Mouse (Mus musculus) NIH3T3 (cell line): Measurements from ENCODE around the gene Babam2.

Experiments used
- DNase-seq: peaks from one replicate; pipeline ENCODE4 v3.0.0-alpha.2; 2012; ENCODE audit warnings: low read depth

The Babam2 gene

GRCm38 (mm10) chr5:32051899-32052298 is 354.4 kb downstream of the Babam2 start:
- DNase-seq = peak; percentile 63

- DNase-seq = peak; percentile 51
Measured at GRCm38 (mm10) chr5:32052467-32052866, 355.0 kb downstream of the Babam2 start.

- no peak for DNase-seq
Measured at GRCm38 (mm10) chr5:32053476-32053875, 356.0 kb downstream of the Babam2 start.

- DNase-seq = peak; percentile 70
Measured at GRCm38 (mm10) chr5:32055676-32056075, 358.2 kb downstream of the Babam2 start.

- no peak for DNase-seq
Measured at GRCm38 (mm10) chr5:32056126-32056525, 358.6 kb downstream of the Babam2 start.

GRCm38 (mm10) chr5:32058481-32059253 is 361.2 kb downstream of the Babam2 start:
- no peak for DNase-seq

- no peak for DNase-seq
Measured at GRCm38 (mm10) chr5:32059254-32059796, 361.8 kb downstream of the Babam2 start.

DNA sequence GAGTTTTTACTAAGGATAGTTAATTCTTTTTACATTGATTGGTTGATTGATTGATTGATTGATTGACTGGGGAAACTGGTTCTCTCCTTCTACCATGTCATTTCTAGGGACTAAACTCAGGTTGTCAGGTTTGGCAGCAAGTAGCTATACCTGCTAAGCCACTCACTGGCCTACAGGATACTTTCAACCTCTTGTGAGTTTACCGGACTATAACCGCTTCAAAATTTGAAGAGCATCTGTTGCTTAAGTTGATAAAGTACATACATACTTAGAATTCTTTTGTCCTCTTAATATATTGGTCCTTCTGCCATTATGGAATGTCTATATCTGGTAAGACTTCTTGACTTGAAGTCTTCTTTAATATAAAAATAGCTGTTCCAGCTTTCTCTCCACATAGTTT is 363.0 kb downstream of the Babam2 start:
- no peak for DNase-seq

DNA sequence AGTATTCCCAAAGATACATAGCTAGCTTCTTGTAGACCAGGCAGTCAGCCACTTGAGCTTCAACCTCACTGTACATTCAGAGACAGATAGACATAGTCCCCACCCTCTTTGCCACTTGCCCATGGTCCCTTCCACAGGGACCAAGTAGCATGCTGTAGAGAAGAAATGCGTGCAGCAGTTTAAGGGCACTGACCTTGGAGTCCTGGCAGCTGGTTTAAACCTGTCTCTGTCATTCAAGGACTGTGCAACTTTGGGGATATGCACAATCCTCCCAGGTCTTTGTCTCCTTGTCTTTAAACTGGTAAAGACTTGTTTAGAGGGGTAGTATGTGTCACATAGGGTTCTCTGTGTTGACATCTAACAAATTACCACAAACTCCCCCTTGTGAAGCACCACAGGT is 364.4 kb downstream of the Babam2 start:
- DNase-seq = no peak

GRCm38 (mm10) chr5:32064341-32065105 is 367.0 kb downstream of the Babam2 start:
- DNase-seq = peak; percentile 48

GRCm38 (mm10) chr5:32066015-32066734 is 368.7 kb downstream of the Babam2 start:
- no peak for DNase-seq

- no peak for DNase-seq
Measured at GRCm38 (mm10) chr5:32066839-32067238, 369.4 kb downstream of the Babam2 start.

DNA sequence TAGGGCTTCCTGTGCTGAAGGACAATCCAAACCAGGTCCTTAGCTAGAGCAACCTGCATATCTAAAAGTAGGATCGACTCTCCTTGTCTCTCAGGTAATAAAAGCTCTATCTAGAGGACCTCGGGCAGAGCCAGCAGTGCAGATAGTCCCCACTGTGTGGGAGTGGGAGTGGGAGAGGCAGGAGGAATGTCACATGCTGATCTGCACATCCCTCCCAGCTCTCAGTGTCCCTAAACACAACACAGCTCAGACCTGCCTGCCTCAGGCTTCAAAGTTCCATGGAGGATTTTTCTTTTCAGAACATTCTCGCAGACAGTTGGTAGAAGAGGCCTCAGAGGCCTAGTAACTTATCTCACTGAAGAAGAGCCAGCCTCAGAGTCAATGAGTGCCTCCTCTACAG is 371.1 kb downstream of the Babam2 start:
- DNase-seq = no peak

GRCm38 (mm10) chr5:32069096-32069495 is 371.6 kb downstream of the Babam2 start:
- DNase-seq = no peak

- DNase-seq = no peak
Measured at GRCm38 (mm10) chr5:32069566-32070169, 372.2 kb downstream of the Babam2 start.

GRCm38 (mm10) chr5:32070781-32071180 is 373.3 kb downstream of the Babam2 start:
- DNase-seq = no peak

DNA sequence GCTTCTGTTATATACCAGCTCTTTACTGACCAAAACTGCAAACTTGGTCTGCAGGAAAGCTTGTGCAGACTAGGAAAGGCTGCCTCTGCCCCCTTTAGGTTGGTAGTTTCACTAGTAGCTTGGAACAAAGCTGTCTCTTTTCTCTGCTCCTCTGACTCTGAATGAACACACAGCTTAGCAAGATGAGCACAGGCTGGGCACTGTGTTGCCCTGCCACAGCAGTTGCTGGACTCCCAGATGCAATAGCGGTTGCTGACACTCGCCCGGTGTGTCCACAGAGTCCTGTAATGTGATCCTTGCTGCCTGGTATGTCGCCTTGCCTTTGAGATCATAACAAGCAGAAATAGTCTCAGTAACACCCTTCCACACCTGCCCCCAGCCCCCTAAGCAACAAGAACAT is 373.8 kb downstream of the Babam2 start:
- peak; percentile 55 for DNase-seq

DNA sequence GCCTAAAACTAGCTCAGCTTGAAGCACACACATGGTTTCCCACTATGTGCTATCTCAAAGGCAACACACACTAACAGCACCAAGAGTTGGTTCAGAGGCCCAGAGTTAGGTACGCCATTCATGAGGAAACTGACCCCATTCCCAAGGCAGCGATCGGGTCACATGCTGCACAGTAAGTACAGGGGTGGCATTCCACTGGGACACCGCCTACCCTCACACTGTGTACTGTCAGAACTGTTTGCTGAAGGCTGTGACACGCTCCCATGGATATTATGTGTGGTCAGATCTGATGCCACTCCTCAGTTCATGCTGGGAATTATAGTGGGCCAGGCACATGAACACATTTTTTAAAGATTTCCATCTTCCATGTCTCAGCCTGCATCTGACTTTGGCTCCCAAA is 374.3 kb downstream of the Babam2 start:
- no peak for DNase-seq

GRCm38 (mm10) chr5:32072877-32073276 is 375.4 kb downstream of the Babam2 start:
- DNase-seq = peak; percentile 29

GRCm38 (mm10) chr5:32074053-32074452 is 376.6 kb downstream of the Babam2 start:
- DNase-seq = no peak

GRCm38 (mm10) chr5:32077139-32077538 is 379.7 kb downstream of the Babam2 start:
- no peak for DNase-seq

DNA sequence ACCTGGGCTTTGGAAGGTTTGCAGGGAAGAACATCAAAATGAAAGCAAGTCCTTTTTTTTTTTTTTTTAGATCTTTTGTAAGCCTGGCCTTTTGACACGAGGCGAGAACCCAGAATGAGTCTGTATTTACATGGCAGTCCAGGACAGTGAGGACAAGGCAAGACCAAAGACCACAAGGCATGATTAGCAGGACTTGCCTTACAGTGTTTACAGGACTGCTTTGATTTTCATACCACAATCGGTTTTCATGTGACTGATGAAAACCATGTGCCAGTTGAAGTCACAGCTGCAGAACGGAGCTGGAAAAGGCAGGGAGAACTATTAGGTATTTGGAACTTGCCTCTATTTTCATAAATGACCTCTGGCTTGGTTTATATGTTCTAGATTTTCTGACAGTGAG is 381.5 kb downstream of the Babam2 start:
- peak; percentile 47 for DNase-seq
